Mouse (Mus musculus) megakaryocyte, embryonic 14.5 days (primary cell): ENCODE results near the gene Cd3eap.

Source experiments
- FLI1 ChIP-seq: IDR thresholded peaks from 2 replicates; pipeline ENCODE4 v1.6.1; 2012; ENCODE audit warnings: low read length, inconsistent platforms, mixed read lengths
- GATA1 ChIP-seq: IDR thresholded peaks from 3 replicates; pipeline ENCODE4 v1.6.1; 2012; ENCODE audit warnings: mixed read lengths, low read length, inconsistent platforms, borderline replicate concordance

- no peak for TF ChIP-seq GATA1
- no peak for TF ChIP-seq FLI1
Observed at GRCm38 (mm10) chr7:19307739-19308453, 51.4 kb downstream of the Cd3eap start.
